Mouse (Mus musculus) telencephalon, adult 2 months (tissue): ENCODE results near the gene Rrbp1.

ENCODE experiments used
- DNase-seq: peaks from one replicate; pipeline ENCODE4 v3.0.0-alpha.2; 2011; ENCODE audit warnings: low read depth, low spot score

The Rrbp1 gene

GRCm38 (mm10) chr2:143915600-143916135 lies 95.4 kb downstream of the Rrbp1 start:
- peak; percentile 31 for DNase-seq

- peak; percentile 88 for DNase-seq
Measured at GRCm38 (mm10) chr2:143914760-143915599, 96.1 kb downstream of the Rrbp1 start, which contains the start of gene Dstn. Gene Dstn (plus strand): TSS chr2:143915320.

GRCm38 (mm10) chr2:143914221-143914620 lies 96.8 kb downstream of the Rrbp1 start:
- DNase-seq, result no peak

GRCm38 (mm10) chr2:143912199-143912598 lies 98.9 kb downstream of the Rrbp1 start:
- DNase-seq, result no peak

GRCm38 (mm10) chr2:143909230-143909629 lies 101.8 kb downstream of the Rrbp1 start:
- no peak for DNase-seq

GRCm38 (mm10) chr2:143904896-143905295 lies 106.2 kb downstream of the Rrbp1 start:
- DNase-seq, result no peak

- DNase-seq, result no peak
Measured at GRCm38 (mm10) chr2:143903376-143904045, 107.6 kb downstream of the Rrbp1 start.

GRCm38 (mm10) chr2:143900821-143901351 lies 110.2 kb downstream of the Rrbp1 start:
- DNase-seq, result no peak

- no peak for DNase-seq
Measured at GRCm38 (mm10) chr2:143899470-143900220, 111.4 kb downstream of the Rrbp1 start.
